Mouse (Mus musculus) liver, adult 2 months (tissue): Measurements from ENCODE around the gene Alg12. TPM values are rescaled to one million over a fixed set of nuclear protein-coding genes. Genes with fewer than 3 reads are reported as not detected.

Experiments used
- DNase-seq: peaks from one replicate; pipeline ENCODE4 v3.0.0-alpha.2; 2011; ENCODE audit warnings: low read depth, low spot score; ENCODE audit errors: extremely low read depth
- H3K27ac ChIP-seq: fragments of 200-500 bp; replicated peaks from 2 replicates; pipeline ENCODE4 v1.5.1; 2012; ENCODE audit warnings: low read depth, mild to moderate bottlenecking, control low read depth, inconsistent platforms, low read length; ENCODE audit not compliant: insufficient read depth
- H3K27me3 ChIP-seq: fragments of 200-500 bp; 2 replicates; pipeline ENCODE4 v1.6.1; 2012; ENCODE audit warnings: mild to moderate bottlenecking, moderate library complexity, low read length, inconsistent platforms; ENCODE audit not compliant: control insufficient read depth, insufficient read depth
- H3K36me3 ChIP-seq: fragments of 200-500 bp; 2 replicates; pipeline ENCODE4 v1.6.1; 2012; ENCODE audit warnings: low read length, inconsistent platforms; ENCODE audit not compliant: control insufficient read depth, insufficient read depth
- H3K4me1 ChIP-seq: fragments of 200-500 bp; 2 replicates; pipeline ENCODE4 v1.6.1; 2011; ENCODE audit warnings: low read length; ENCODE audit not compliant: control insufficient read depth, insufficient read depth
- H3K4me3 ChIP-seq: fragments of 200-500 bp; 2 replicates; pipeline ENCODE4 v1.5.1; 2011; ENCODE audit warnings: low read depth, mild to moderate bottlenecking, control low read depth, low read length, moderate library complexity; ENCODE audit not compliant: insufficient read depth
- H3K79me2 ChIP-seq: fragments of 200-500 bp; 2 replicates; pipeline ENCODE4 v1.6.1; 2012; ENCODE audit warnings: inconsistent platforms, mild to moderate bottlenecking, low read length, moderate library complexity; ENCODE audit not compliant: control insufficient read depth, insufficient read depth
- H3K9ac ChIP-seq: fragments of 200-500 bp; 2 replicates; pipeline ENCODE4 v1.6.1; 2012; ENCODE audit warnings: low read depth, mild to moderate bottlenecking, control low read depth, inconsistent platforms, low read length
- CTCF ChIP-seq: fragments of 200-500 bp; IDR thresholded peaks from 2 replicates; pipeline ENCODE4 v1.5.1; 2011; ENCODE audit warnings: low read depth, low read length, control low read depth
- POLR2A ChIP-seq: fragments of 200-500 bp; IDR thresholded peaks from 2 replicates; pipeline ENCODE4 v1.6.1; 2011; ENCODE audit warnings: low read length, control low read depth; ENCODE audit not compliant: insufficient read depth; ENCODE audit errors: extremely low read depth
- WGBS: fragments of 180-500 bp; shearing (Covaris S2); methylation state at CpG from one replicate; pipeline ENCODE4 v1.1.7; 2018; 5-methylcytosine and 5-hydroxymethylcytosine counted together
- polyA plus RNA-seq: library from polyadenylated mRNA; depleted of rRNA; stranded (reverse); fragments of >200 nt; gene quantifications from 2 replicates; pipeline ENCODE4 v1.2.3, GENCODE M21; 2012
- total RNA-seq: library from RNA; depleted of rRNA; stranded (reverse); fragments of >200 nt; gene quantifications from 2 replicates; pipeline ENCODE4 v1.2.3, GENCODE M21; 2014

The Alg12 gene
- total and polyA plus RNA-seq, 2 experiments: 4.9 to 14.4 TPM

DNA sequence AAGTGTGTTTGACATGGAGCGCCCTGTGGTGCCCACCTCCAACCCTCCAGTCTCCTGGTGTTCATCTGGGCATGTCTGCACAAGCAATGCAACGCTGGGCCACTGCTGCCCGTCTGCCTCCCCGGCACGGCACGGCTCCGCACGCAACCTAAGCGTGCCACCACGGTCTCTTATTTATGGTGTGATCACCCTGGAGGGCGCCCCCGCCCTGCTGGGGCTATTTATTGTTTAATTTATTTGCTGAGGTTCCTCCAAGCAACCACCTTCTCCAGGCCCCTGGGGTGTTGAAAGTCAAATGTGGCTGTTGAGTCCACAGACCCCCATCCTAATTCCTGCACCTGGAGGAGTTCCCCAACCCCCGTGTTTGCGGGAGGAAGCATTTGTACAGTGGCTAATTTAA lies 45.9 kb upstream of the Alg12 start:
- no peaks in the 10 kb centered on the region for H3K27me3 ChIP-seq
- peaks cover 38% of the 10 kb centered on the region for H3K4me1 ChIP-seq
- H3K9ac ChIP-seq: peak overlapping the region; percentile 100
- H3K79me2 ChIP-seq: peaks cover 18% of the 10 kb centered on the region
- no peak for DNase-seq
- H3K36me3 ChIP-seq: peaks cover 18% of the 10 kb centered on the region
- 0 out of 2 replicates have a peak, but pooled peaks have one; percentile 1 for TF ChIP-seq CTCF
- TF ChIP-seq POLR2A: no peak
- H3K4me3 ChIP-seq: peak overlapping the region; percentile 97
- H3K27ac ChIP-seq: peak overlapping the region; percentile 88
- 50% methylated on average over 14 of the region's 14 CpGs for WGBS

DNA sequence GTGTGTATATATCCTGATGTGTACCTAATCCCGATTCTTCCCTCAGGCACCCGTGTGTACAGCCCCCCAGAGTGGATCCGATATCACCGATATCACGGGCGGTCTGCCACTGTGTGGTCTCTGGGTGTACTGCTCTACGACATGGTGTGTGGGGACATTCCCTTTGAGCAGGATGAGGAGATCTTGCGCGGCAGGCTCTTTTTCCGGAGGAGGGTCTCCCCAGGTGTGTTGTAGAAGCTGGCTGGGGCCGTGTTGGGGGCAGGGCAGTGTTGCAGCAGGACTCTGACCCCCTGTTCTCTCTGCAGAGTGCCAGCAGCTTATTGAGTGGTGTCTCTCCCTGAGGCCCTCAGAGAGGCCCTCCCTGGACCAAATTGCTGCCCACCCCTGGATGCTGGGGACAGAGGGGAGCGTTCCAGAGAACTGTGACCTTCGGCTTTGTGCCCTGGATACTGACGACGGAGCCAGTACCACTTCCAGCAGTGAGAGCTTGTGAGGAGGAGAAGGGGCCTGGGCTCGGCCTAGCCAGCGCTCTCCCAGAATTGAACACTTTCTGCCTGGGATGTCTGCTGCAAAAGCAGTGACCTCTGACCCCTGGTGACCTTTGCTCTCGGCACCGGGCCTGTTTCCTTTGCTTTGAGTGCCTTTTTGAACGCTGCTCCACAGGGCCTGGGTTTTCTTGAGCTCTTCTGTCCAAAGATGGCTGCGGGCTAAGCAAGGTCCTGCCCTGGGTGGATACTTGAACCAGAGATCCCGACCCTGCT lies 45.3 kb upstream of the Alg12 start:
- H3K36me3 ChIP-seq: peaks cover 18% of the 10 kb centered on the region
- peak overlapping the region; percentile 88 for H3K27ac ChIP-seq
- 0 out of 2 replicates have a peak, but pooled peaks have one; percentile 1 for TF ChIP-seq POLR2A
- no peak for TF ChIP-seq CTCF
- peak overlapping the region; percentile 97 for H3K4me3 ChIP-seq
- H3K4me1 ChIP-seq: peaks cover 32% of the 10 kb centered on the region
- peak; percentile 88 for DNase-seq
- peaks cover 18% of the 10 kb centered on the region for H3K79me2 ChIP-seq
- 5% methylated on average over 22 of the region's 22 CpGs for WGBS
- H3K27me3 ChIP-seq: no peaks in the 10 kb centered on the region
- H3K9ac ChIP-seq: peak overlapping the region; percentile 100

GRCm38 (mm10) chr15:88863695-88864231 lies 44.6 kb upstream of the Alg12 start:
- Histone ChIP-seq H3K4me3 (peak overlapping the region; percentile 97), H3K9ac (peak overlapping the region; percentile 100), H3K27me3 (no peaks in the 10 kb centered on the region), H3K4me1 (peaks cover 35% of the 10 kb centered on the region), H3K36me3 (peaks cover 18% of the 10 kb centered on the region), H3K79me2 (peaks cover 18% of the 10 kb centered on the region), H3K27ac (peak overlapping the region; percentile 88)
- WGBS: under 1% methylated on average over 21 of the region's 39 CpGs
- TF ChIP-seq POLR2A (0 out of 2 replicates have a peak, but pooled peaks have one; percentile 39), CTCF (no peak)
- DNase-seq: peak; percentile 94

DNA sequence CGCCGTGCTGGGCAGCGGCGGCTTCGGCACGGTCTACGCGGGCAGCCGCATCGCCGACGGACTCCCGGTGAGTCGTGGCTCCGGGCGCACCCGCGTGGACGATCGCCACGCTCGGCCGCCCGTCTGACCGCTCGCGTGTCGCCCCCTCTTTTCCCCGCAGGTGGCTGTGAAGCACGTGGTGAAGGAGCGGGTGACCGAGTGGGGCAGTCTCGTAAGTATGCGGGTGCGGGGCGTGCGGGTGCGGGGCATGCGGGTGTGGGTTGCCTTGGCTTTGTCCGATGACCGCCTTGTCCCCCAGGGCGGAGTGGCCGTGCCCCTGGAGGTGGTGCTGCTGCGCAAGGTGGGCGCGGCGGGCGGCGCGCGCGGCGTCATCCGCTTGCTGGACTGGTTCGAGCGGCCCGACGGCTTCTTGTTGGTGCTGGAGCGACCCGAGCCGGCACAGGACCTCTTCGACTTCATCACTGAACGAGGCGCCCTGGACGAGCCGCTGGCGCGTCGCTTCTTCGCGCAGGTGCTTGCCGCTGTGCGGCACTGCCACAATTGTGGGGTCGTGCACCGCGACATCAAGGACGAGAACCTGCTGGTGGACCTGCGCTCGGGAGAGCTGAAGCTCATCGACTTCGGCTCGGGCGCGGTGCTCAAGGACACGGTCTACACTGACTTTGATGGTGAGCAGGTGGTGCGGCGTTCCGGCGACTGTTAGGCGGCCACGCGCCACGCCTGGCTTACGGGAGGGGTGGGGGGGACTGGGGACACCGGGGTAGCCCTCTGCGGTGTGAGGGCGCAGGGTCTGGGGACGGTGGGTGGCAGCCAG lies 44.0 kb upstream of the Alg12 start:
- Histone ChIP-seq H3K79me2 (peaks cover 18% of the 10 kb centered on the region), H3K4me1 (peaks cover 34% of the 10 kb centered on the region), H3K36me3 (peaks cover 18% of the 10 kb centered on the region), H3K27ac (peak overlapping the region; percentile 88), H3K4me3 (peak overlapping the region; percentile 97), H3K27me3 (no peaks in the 10 kb centered on the region), H3K9ac (peak overlapping the region; percentile 100)
- WGBS: under 1% methylated on average over 98 of the region's 98 CpGs
- no peak for DNase-seq
- TF ChIP-seq POLR2A: no peak
- 0 out of 2 replicates have a peak, but pooled peaks have one; percentile 1 for TF ChIP-seq CTCF

DNA sequence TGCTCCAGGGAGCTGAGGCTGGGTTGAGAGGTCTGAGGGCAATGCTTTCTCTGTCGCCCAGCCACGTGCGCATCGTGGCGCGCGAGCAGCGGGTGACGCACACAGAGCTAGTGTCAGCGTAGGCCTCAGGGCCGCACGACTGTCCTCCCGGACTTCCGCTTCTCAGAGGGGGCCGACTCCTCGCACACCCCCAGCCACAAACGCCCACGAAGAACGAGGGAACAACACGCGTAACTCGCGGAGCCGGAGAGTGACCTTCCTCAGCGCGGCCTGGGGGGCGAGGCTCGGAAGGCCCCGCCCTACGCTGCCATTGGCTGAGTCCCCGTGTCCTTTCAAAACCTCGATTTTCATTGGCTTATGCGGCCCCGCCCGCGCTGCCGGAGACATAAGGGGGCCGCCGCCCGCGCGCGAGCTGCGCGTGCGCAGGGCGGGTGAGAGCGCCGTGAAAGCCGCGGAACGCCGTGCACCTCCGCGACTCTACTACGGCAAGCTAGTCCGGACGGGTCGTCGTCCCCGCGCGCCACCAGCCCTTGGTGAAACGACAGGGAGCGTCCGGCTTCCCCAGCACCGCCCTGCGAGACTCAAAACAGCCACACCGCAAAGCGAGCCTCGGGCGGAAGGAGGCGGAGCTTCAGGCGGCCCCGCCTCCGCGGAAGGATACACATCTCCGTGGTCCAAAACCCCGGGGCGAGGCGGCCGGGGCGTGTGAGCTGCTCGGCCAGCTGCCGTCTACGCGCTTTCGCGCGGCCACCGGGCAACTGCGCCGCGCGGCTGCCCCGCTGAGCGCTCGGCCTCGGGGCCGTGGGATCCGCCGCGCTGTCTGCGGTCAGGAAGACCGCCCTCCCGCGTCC lies 42.9 kb upstream of the Alg12 start, which contains the start of gene Pim3:
Gene Pim3, plus strand, starts transcription at position 415 of the 851 bp plus-strand sequence.
- H3K27ac ChIP-seq: peak within 1 kb of the TSS; percentile 88
- H3K4me1 ChIP-seq: peaks cover 37% of the 10 kb centered on the region
- peak within 1 kb of the TSS; percentile 100 for H3K9ac ChIP-seq
- peak; percentile 92 for DNase-seq
- WGBS: under 1% methylated on average over 107 of the region's 107 CpGs
- peaks cover 18% of the 10 kb centered on the region for H3K36me3 ChIP-seq
- no peaks in the 10 kb centered on the region for H3K27me3 ChIP-seq
- TF ChIP-seq POLR2A: peak; percentile 96
- 0 out of 2 replicates have a peak, but pooled peaks have one; percentile 10 for TF ChIP-seq CTCF
- H3K79me2 ChIP-seq: peaks cover 18% of the 10 kb centered on the region
- peak within 1 kb of the TSS; percentile 97 for H3K4me3 ChIP-seq
